Mouse (Mus musculus): Measurements from ENCODE around the gene Fam129c. TPM values are rescaled to one million over a fixed set of nuclear protein-coding genes. Genes with fewer than 3 reads are reported as not detected.

Fam129c gene
- not detected for polyA plus RNA-seq (2014; fragmentation: Illumina TruSeq; extraction: RNeasy Lipid Tissue Mini Kit (QIAGEN cat#74804))

DNA sequence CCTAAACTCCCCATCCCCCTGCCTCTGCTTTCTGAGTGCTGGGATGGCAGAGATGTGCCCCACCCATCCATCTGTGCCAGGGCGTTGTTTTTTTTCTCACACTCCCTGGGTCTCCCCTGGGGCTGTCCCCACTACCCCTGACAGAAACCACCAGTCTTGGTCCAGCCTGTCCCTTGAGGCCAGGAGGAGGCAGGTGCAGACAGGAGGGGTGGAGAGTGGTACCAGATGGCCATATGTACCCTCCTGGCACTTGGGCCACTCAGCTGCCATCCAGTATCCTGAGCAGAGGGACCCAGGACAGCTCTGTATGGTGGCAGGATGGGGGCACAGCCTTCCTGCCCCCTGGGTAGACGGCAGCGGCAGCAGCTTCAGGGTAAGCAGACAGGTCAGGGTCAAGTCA is at the start of gene Fam129c:
Fam129c (plus strand) TSS at position 198 of the 400 bp plus-strand sequence.

DNA sequence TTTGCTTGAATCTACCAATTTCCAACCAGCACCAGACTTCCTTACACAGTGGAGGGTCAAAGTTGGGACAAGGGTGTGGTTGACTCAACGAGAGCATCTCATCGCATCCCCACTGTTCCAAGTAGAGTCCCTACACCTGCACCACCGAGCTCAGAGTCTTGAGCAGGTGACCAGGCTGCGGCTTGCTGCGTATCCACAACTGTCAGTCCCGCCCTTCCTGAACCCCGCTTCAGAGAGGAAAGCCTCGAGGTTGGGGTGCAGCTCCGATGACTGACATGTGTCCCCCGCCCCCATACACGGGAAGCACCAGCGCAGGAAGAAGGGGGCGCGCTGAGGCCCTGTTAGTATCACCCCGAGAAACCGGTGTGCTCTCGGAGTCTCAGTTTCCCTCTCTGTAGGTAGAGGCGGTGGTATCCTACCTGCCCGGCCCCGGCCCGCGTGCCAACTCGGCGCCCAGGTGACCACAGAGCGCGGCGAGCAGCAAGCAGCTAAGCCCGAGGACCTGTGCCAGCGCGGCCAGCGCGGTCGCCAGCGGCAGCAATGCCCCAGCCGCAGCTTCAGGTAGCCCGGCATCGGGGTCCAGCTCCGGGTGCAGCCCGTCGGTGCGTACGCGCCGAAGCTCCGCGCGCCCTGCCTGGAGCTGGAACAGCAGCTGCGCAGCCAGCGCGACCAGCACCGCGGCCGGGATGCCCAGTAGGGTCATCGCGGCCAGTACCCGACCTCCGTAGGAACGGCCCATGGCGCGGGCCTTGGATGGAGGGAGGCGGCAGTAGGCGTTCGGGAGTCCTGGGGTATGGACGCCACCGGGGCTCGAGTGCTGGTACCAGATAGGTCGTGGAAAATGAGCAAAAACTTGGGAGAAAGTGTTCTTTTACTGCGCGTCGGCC is 39.1 kb upstream of the Fam129c start, which contains the start of gene Tmem221:
Tmem221 (minus strand) TSS at position 801 of the 887 bp plus-strand sequence.

GRCm38 (mm10) chr8:71566501-71566900 is 30.9 kb upstream of the Fam129c start, which contains the start of gene Nxnl1:
TSS of gene Nxnl1 (minus strand) at chr8:71566601.

DNA sequence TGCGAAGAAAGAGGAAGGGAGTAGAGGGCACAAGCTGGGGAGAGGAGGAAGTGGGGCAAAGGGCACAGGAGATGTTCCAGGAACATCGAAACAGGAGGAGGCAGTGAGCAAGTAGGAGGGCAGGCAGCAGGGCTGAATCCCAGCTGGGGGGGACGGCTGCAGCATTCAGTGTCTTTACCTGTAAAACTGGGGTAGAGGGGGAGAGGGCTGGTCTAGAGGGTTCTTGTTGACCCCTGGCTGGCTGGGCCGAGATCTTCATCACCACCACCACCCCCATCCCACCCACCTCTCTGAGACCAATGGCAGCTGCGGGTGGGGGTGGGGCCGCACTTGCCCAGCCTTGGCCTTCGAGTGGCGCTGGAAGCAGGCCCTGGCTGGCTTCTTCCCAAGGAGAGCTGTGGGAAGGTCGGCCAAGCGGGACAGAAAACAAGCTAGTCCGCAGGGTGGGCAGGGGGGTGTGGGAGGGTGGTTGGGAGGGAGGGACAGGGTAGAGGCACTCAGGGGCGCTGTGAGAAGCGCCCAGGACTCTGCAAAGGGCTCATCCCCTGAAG is 29.0 kb upstream of the Fam129c start, which contains the start of gene Slc27a1:
Slc27a1 (plus strand) TSS at position 496 of the 551 bp plus-strand sequence.

GRCm38 (mm10) chr8:71591471-71592373 is 5.7 kb upstream of the Fam129c start, which contains the start of gene Pgls:
TSS of gene Pgls (plus strand) at chr8:71592176.

DNA sequence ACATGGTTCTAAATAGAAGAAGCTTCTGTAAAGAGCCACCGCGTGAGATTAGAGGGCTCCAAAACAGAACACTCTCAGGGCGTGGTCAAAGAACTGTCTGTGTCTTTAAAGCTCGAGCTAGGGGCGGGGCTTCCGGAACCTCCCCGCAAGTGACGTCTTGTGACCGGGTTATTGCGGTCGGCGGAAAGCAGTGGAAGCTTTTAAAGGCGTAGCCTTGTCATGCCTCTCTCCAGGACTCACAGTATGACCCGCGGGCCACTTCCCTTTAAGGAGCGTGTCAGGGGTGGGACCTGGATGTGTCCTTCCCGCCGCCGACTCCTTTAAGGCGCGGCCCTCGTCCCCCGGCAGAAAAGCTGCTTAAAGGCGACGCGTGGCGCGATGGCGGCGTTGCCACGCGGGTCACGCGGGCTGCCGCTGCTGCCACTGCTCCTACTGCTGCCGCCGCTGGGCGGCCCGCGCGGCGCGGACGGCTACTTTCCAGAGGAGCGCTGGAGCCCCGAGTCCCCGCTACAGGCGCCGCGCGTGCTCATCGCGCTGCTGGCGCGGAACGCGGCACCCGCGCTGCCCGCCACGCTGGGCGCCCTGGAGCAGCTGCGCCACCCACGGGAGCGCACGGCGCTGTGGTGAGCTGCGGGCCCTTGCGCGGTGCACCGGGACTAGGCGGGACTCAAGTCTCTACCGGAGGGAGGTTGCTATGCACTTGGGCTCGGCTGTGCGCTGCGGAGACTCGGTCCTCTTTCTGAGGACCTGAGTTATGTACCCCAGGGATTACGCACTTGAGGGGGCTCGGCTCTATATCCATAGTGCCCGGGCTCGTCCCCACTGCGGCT is 13.6 kb downstream of the Fam129c start, which contains the start of gene Colgalt1:
Colgalt1 (plus strand) TSS at position 177 of the 830 bp plus-strand sequence.

Other genes starting within 250 kb of the Fam129c start
- gene Use1, start 230.8 kb upstream of the Fam129c start, polyA plus RNA-seq (2014; fragmentation: Illumina TruSeq; extraction: RNeasy Lipid Tissue Mini Kit (QIAGEN cat#74804)): 1.5 TPM
- 1.2 TPM for gene Ocel1, start 226.3 kb upstream of the Fam129c start, polyA plus RNA-seq (2014; fragmentation: Illumina TruSeq; extraction: RNeasy Lipid Tissue Mini Kit (QIAGEN cat#74804))
- 1.3 TPM for gene Nr2f6, start 215.7 kb upstream of the Fam129c start, polyA plus RNA-seq (2014; fragmentation: Illumina TruSeq; extraction: RNeasy Lipid Tissue Mini Kit (QIAGEN cat#74804))
- gene Ushbp1, start 201.8 kb upstream of the Fam129c start, polyA plus RNA-seq (2014; fragmentation: Illumina TruSeq; extraction: RNeasy Lipid Tissue Mini Kit (QIAGEN cat#74804)): 0.31 TPM
- gene Babam1, start 200.8 kb upstream of the Fam129c start, polyA plus RNA-seq (2014; fragmentation: Illumina TruSeq; extraction: RNeasy Lipid Tissue Mini Kit (QIAGEN cat#74804)): 8.6 TPM
- 0.54 TPM for gene Ankle1, start 191.6 kb upstream of the Fam129c start, polyA plus RNA-seq (2014; fragmentation: Illumina TruSeq; extraction: RNeasy Lipid Tissue Mini Kit (QIAGEN cat#74804))
- 0.68 TPM for gene Abhd8, start 134.0 kb upstream of the Fam129c start, polyA plus RNA-seq (2014; fragmentation: Illumina TruSeq; extraction: RNeasy Lipid Tissue Mini Kit (QIAGEN cat#74804))
- gene Mrpl34, start 132.7 kb upstream of the Fam129c start, polyA plus RNA-seq (2014; fragmentation: Illumina TruSeq; extraction: RNeasy Lipid Tissue Mini Kit (QIAGEN cat#74804)): 9.7 TPM
- gene Dda1, start 128.4 kb upstream of the Fam129c start, polyA plus RNA-seq (2014; fragmentation: Illumina TruSeq; extraction: RNeasy Lipid Tissue Mini Kit (QIAGEN cat#74804)): 3.4 TPM
- 1.00 TPM for gene Ano8, start 111.7 kb upstream of the Fam129c start, polyA plus RNA-seq (2014; fragmentation: Illumina TruSeq; extraction: RNeasy Lipid Tissue Mini Kit (QIAGEN cat#74804))
- gene Gtpbp3, start 109.5 kb upstream of the Fam129c start, polyA plus RNA-seq (2014; fragmentation: Illumina TruSeq; extraction: RNeasy Lipid Tissue Mini Kit (QIAGEN cat#74804)): 1.3 TPM
- 0.46 TPM for gene Plvap, start 85.9 kb upstream of the Fam129c start, polyA plus RNA-seq (2014; fragmentation: Illumina TruSeq; extraction: RNeasy Lipid Tissue Mini Kit (QIAGEN cat#74804))
- not detected for gene Ccdc194, start 71.9 kb upstream of the Fam129c start, polyA plus RNA-seq (2014; fragmentation: Illumina TruSeq; extraction: RNeasy Lipid Tissue Mini Kit (QIAGEN cat#74804))
- gene Bst2, start 60.2 kb upstream of the Fam129c start, polyA plus RNA-seq (2014; fragmentation: Illumina TruSeq; extraction: RNeasy Lipid Tissue Mini Kit (QIAGEN cat#74804)): 8.3 TPM
- 0.66 TPM for gene Mvb12a, start 54.7 kb upstream of the Fam129c start, polyA plus RNA-seq (2014; fragmentation: Illumina TruSeq; extraction: RNeasy Lipid Tissue Mini Kit (QIAGEN cat#74804))
- gene Tmem221, start 38.8 kb upstream of the Fam129c start, polyA plus RNA-seq (2014; fragmentation: Illumina TruSeq; extraction: RNeasy Lipid Tissue Mini Kit (QIAGEN cat#74804)): 3.4 TPM
- gene Nxnl1, start 31.0 kb upstream of the Fam129c start, polyA plus RNA-seq (2014; fragmentation: Illumina TruSeq; extraction: RNeasy Lipid Tissue Mini Kit (QIAGEN cat#74804)): 0.26 TPM
- gene Slc27a1, start 28.8 kb upstream of the Fam129c start, polyA plus RNA-seq (2014; fragmentation: Illumina TruSeq; extraction: RNeasy Lipid Tissue Mini Kit (QIAGEN cat#74804)): 4.7 TPM
- gene Pgls, start 5.5 kb upstream of the Fam129c start, polyA plus RNA-seq (2014; fragmentation: Illumina TruSeq; extraction: RNeasy Lipid Tissue Mini Kit (QIAGEN cat#74804)): 0.17 TPM
- gene Colgalt1, start 13.3 kb downstream of the Fam129c start, polyA plus RNA-seq (2014; fragmentation: Illumina TruSeq; extraction: RNeasy Lipid Tissue Mini Kit (QIAGEN cat#74804)): 73.2 TPM
- gene Unc13a, start 74.1 kb downstream of the Fam129c start, polyA plus RNA-seq (2014; fragmentation: Illumina TruSeq; extraction: RNeasy Lipid Tissue Mini Kit (QIAGEN cat#74804)): not detected
- gene Jak3, start 78.6 kb downstream of the Fam129c start, polyA plus RNA-seq (2014; fragmentation: Illumina TruSeq; extraction: RNeasy Lipid Tissue Mini Kit (QIAGEN cat#74804)): not detected
- not detected for gene Insl3, start 91.6 kb downstream of the Fam129c start, polyA plus RNA-seq (2014; fragmentation: Illumina TruSeq; extraction: RNeasy Lipid Tissue Mini Kit (QIAGEN cat#74804))
- gene B3gnt3, start 104.1 kb downstream of the Fam129c start, polyA plus RNA-seq (2014; fragmentation: Illumina TruSeq; extraction: RNeasy Lipid Tissue Mini Kit (QIAGEN cat#74804)): 2.2 TPM
- not detected for gene Fcho1, start 128.1 kb downstream of the Fam129c start, polyA plus RNA-seq (2014; fragmentation: Illumina TruSeq; extraction: RNeasy Lipid Tissue Mini Kit (QIAGEN cat#74804))